Mouse (Mus musculus) bone marrow macrophage, adult 2 months (primary cell): Measurements from ENCODE around the gene Tceal9.

ENCODE experiments used
- CTCF ChIP-seq: IDR thresholded peaks from 2 replicates; pipeline ENCODE4 v1.5.1; 2012; ENCODE audit warnings: low read depth, mild to moderate bottlenecking, low read length, moderate library complexity
- POLR2A ChIP-seq: IDR thresholded peaks from 2 replicates; pipeline ENCODE4 v1.6.1; 2012; ENCODE audit warnings: mild to moderate bottlenecking, low read depth, low read length, borderline replicate concordance

GRCm38 (mm10) chrX:136238118-136238517 lies 6.8 kb upstream of the Tceal9 start:
- TF ChIP-seq POLR2A (no peak), CTCF (no peak)
